Mouse (Mus musculus) bone marrow, adult 2 months (tissue): ENCODE data around the gene Thop1.

ENCODE experiments used
- CTCF ChIP-seq: fragments of 200-500 bp; IDR thresholded peaks from 2 replicates; pipeline ENCODE4 v1.5.1; 2011; ENCODE audit warnings: low read length, control low read depth; ENCODE audit not compliant: control insufficient read depth, insufficient read depth
- POLR2A ChIP-seq: fragments of 200-500 bp; IDR thresholded peaks from 2 replicates; pipeline ENCODE4 v1.6.1; 2011; ENCODE audit warnings: low read depth, mild to moderate bottlenecking, control low read depth, low read length, borderline replicate concordance; ENCODE audit not compliant: control insufficient read depth

DNA sequence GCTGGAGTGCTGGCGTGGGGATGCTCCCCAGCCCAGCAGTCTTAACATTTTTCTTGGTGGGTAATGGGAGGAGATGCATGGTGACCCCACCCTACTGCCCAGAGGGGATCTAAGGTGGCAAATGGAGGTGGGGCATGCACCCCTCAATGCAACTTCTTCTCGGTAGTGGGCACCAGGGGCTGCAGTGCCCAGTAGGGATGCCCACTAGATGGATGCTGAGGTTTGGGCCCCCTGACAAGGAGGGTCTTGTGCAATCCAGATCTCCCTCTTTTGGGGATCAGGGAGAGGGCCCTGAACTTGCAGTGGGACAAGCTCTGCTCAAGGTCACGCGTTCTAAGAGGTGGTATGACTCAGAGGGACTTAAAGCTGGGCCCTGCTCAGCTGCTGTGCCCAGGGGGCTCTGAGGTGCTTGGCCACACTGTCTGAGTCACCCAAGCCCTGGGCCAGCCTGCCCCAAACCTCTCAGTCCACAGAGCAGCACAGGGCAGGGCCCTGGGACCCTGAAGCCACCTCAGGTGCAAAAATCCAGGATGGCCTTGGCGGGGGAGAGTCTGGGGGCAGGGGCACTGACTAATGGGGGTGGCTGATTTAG, 45.4 kb upstream of the Thop1 start:
- TF ChIP-seq CTCF (no peak), POLR2A (no peak)
